Mouse (Mus musculus): ENCODE results near the gene Aloxe3.
"Not testable (repeated sequence)": the region's sequence is repeated elsewhere in the genome, so short reads cannot be mapped to it uniquely, and the experiment has no call there.

The Aloxe3 gene

GRCm38 (mm10) chr11:69125852-69125918, at the start of gene Aloxe3:
Gene Aloxe3, plus strand, starts transcription at chr11:69125896.
- DNase-seq (ENCODE audit: low spot score in 2 of 2), result no peak

DNA sequence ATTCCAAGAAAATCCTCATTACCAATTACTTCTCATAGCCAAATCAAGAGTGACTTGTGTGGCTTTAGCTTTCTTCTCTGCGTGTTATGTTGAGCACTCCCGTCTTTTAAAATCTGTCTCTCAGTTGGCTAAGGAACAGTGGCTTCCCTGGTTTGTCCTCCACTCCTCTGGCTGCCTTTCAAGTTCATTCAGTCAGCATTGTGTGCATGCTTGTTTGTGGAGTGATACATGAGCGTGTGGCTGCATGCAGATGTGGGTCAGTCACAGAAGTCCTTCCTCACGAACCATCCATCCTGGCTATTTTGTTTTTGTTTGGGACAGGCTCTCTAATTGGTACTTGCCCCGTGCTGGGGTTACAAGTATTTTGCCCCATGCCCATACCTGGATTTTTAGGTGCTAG, 49.1 kb upstream of the Aloxe3 start:
- DNase-seq (ENCODE audit: low spot score in 2 of 2), result peak in 1 of 2 experiments; percentile 22

DNA sequence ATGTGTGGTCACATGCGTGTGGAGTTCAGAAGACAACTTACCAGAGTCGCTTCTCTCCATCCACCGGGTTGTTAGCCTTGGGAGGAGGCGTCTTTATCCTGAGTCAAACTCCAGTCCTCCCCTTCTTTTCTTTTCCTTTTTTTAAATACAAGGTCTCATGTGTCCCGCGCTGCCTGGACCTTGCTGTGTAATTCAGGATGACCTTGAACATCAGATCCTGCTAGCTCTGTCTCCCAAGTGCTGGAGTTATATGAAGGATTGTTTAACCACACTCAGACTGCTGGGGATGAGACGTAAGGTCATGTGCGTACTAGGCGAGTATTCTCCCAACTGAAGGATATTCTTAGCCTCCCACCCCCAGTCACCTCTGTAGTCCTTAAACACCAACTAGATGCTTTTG, 48.4 kb upstream of the Aloxe3 start:
- no peak for DNase-seq (ENCODE audit: low spot score in 2 of 2)

GRCm38 (mm10) chr11:69078041-69078440, 47.7 kb upstream of the Aloxe3 start:
- no peak for DNase-seq (ENCODE audit: low spot score in 2 of 2)

GRCm38 (mm10) chr11:69078805-69079438, 46.8 kb upstream of the Aloxe3 start:
- DNase-seq (ENCODE audit: low spot score in 2 of 2), result peak; percentile 42 to 63

DNA sequence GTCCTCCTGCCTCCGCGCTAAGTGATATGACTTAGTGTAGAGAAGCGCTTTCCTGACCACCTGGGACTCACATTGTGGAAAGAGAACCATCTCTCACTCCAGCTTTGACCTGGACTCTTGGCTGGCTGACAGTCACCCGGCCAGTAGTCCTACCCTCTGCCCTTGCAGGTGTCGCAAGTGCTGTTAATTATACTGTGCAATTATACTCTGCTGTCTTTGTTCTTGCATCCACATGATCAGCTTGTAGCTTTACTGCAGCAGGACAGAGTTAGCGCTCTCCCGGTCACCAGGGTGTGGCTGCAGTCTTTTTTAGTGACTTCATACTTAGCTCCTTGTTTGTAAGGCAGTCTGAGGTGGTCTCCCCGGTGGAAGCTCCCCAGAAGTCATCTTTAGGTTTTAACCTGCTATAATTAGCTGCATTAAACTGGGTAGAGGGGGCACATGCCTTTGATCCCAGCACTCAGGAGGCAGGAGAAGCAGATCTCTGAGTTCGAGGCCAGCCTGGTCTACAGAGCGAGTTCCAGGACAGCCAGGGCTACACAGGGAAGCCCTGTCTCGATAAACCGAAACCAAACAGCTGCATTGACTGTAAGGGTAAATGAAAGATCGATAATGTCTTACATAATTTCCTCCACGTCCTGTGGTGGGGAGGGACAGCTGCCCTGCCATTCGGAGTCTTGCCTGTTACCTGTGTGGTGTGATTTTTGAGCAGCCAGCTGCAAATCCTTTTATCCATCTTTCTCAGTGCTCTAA, 45.4 kb upstream of the Aloxe3 start:
- no peak for DNase-seq (ENCODE audit: low spot score in 2 of 2)

GRCm38 (mm10) chr11:69080855-69081222, 44.9 kb upstream of the Aloxe3 start:
- DNase-seq (ENCODE audit: low spot score in 2 of 2), result no peak

GRCm38 (mm10) chr11:69081613-69082012, 44.1 kb upstream of the Aloxe3 start:
- DNase-seq (ENCODE audit: low spot score in 2 of 2), result no peak

DNA sequence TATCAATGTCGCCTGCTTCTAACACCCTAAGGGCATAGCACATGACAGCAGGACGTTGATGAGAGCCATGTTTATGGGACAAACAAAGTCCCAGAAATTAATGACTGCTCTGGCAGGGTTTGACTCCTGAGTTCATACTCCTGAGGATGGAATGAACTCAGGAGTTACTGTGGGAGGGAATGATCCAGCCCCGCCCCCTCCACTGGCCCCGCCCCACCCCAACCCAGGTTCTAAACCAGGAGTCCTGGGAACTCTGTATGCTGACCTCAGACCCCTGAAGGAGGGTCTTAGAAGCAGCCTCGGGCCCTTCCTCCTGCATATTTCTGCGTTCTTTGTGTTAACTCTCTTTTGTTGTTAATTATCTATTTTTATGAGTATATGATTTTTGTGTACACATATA, 40.1 kb upstream of the Aloxe3 start:
- no peak for DNase-seq (ENCODE audit: low spot score in 2 of 2)

GRCm38 (mm10) chr11:69086390-69086789, 39.3 kb upstream of the Aloxe3 start:
- peak in 1 of 2 experiments; percentile 16 for DNase-seq (ENCODE audit: low spot score in 2 of 2)

DNA sequence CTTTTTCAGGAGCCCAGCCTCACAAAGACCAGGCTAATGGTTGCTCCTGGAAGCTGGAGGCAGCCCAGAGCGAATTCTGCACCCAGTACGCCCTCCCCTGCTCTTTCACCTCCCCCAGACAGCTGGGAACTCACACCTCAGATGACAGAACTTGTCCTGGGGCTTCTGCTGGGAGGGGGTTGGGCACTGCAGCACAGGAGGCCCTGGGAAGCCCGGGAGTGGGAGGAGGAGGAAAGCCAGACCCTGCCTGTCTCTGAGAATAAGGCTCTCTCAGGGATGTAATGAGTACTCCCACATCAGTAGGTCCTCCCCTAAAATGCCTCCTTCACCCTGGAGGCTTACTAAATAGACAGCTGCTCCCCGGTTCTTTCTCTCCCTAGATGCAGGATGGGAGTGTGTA, 38.6 kb upstream of the Aloxe3 start:
- peak in 1 of 2 experiments; percentile 31 for DNase-seq (ENCODE audit: low spot score in 2 of 2)

GRCm38 (mm10) chr11:69087597-69087996, 38.1 kb upstream of the Aloxe3 start:
- DNase-seq (ENCODE audit: low spot score in 2 of 2), result no peak

DNA sequence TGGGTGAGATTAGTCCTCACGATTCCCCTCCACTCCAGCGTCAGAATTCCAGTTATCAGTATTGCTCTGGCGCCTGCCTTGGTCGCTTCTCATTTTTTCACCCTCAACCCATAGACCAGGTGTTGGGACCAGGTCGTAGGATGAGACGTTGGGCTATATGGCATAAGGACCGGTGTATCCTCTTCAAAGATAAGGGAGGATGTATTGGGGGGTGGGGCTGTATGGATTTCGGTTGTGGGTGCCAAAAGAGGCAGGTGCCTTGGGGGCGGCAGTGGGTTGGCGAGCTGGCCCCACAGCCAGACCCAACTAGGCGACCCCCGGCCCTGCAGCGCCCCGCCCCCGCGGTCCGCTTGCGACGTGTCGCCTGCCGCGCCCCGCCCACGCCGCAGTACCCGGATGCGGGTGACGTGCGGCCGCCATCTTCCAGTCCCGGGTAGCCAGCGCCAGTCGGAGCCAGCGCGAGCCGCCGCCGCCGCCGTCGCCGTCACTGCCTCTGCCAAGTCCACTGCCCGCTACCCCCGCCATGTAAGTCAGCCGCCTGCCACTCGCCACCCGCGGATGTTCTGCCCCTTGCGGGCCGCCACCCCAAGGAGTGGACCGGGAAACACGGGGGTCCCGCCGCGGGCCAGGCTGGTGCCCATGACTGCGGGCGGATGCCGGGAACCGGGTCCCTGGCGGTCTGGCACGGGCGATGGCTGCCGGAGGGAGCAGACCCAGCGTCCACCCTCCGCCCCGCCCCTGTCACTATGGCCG, 37.4 kb upstream of the Aloxe3 start, which contains the start of gene Vamp2:
TSS of gene Vamp2 (plus strand) at position 388 of the 753 bp plus-strand sequence.
- peak; percentile 91 to 92 for DNase-seq (ENCODE audit: low spot score in 2 of 2)

- DNase-seq (ENCODE audit: low spot score in 2 of 2), result peak in 1 of 2 experiments; percentile 21
These were observed 36.7 kb upstream of the Aloxe3 start for GRCm38 (mm10) chr11:69088856-69089615.

DNA sequence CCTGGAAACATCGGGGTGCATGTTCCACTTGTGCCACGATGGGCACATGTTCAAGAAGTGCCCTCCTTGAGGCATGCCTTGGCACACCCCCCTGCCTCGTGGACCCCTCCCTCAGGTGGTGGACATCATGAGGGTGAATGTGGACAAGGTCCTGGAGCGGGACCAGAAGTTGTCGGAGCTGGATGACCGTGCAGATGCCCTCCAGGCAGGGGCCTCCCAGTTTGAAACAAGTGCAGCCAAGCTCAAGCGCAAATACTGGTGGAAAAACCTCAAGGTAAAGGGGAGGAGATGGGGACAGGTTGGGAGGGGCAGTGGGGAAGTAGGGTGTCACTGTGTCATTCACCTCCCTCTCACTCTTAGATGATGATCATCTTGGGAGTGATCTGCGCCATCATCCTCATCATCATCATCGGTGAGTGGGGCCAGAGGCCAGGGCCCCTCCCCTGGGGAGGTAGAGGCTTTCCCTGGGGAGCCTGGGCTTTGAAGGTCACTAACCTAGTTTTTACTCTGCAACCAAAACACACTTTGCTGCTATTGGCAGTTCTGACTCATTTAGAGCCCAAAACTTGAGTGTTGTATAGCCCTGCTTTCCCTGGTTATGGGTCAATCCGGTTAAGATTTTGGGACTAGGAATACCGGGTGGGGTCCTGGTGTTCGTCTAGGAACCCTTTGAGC, 35.9 kb upstream of the Aloxe3 start:
- peak in 1 of 2 experiments; percentile 16 for DNase-seq (ENCODE audit: low spot score in 2 of 2)

DNA sequence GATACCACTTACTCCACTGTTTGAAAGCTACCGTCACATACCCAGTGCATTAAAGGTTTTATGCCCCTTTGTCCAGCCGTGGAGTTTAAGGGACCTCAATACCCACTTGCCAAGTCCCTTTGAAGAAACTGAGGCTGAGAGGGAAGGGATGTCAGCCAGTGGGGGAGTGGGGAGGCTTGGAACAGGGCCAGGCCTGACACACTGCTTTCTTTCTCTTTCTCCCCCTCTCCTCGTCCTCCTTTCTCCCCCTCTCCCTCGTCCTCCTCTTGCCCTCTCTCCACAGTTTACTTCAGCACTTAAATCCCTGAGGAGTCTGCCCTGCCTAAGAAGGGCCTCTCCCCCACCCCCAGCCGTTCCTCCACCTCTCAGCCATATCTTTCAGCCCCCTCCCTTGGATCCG, 35.3 kb upstream of the Aloxe3 start:
- no peak for DNase-seq (ENCODE audit: low spot score in 2 of 2)

DNA sequence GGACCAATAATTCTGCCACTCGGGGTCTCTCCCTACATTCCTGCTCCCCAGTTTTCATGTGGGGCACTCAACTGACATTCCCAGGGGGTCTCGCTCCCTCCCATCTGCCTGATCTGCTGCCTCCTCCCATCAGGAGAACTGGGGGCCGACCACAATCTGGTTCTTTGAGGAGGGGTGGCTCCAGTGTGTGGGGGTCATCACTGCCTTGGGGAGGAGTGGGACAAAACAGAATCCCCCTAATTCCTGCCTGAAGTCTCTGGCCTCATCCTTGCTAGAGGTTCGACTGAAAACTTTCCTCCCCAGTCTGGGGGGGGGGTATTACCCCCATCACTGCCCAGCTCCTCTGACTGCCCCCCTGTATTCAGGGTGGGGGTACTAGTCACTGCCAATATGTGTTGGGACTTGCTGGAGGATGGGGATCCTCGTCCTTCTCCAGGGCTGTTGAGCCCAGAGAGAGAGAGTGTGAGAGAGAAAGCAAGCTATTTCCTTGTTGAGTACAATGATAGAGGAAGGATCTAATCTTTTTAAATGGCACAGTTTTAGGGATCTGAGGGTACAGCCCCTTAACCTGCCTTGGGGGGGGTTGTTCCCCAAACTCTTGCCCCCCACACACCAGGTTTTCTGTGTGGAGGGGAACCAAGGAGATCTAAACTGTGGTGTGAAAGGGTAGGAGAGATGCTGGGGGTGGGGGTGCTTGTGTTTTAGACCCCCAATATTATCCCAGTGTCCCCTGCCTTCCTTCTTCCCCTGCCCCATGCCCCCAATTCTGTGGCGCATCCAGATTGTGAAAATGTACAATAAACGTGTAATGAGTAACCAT, 33.9 kb upstream of the Aloxe3 start:
- DNase-seq (ENCODE audit: low spot score in 2 of 2), result peak in 1 of 2 experiments; percentile 33

- DNase-seq (ENCODE audit: low spot score in 2 of 2), result peak; percentile 79 to 86
These were observed 33.3 kb upstream of the Aloxe3 start for GRCm38 (mm10) chr11:69092386-69092751.

GRCm38 (mm10) chr11:69092871-69093270, 32.8 kb upstream of the Aloxe3 start:
- DNase-seq (ENCODE audit: low spot score in 2 of 2), result no peak

DNA sequence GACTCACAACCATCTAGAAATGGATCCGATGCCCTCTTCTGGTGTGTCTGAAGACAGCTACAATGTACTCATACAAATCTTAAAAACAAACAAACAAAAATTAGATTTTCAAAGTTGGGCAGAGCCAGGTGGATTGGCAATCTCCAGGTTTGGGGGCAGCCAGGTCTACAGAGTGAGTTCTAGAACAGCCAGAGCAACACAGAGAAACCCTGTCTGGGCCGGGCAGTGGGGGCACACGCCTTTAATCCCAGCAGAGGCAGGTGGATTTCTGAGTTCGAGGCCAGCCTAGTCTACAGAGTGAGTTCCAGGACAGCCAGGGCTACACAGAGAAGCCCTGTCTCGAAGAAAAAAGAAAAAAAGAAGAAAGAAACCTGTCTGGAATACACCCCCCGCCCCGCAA, 31.8 kb upstream of the Aloxe3 start:
- not testable (repeated sequence) for DNase-seq (ENCODE audit: low spot score in 2 of 2)

Measured in heart, adult 9 months (tissue).